Mouse (Mus musculus) megakaryocyte, embryonic 14.5 days (primary cell): Measurements from ENCODE around the gene Gng12.

Source experiments
- FLI1 ChIP-seq: IDR thresholded peaks from 2 replicates; pipeline ENCODE4 v1.6.1; 2012; ENCODE audit warnings: low read length, inconsistent platforms, mixed read lengths
- GATA1 ChIP-seq: IDR thresholded peaks from 3 replicates; pipeline ENCODE4 v1.6.1; 2012; ENCODE audit warnings: mixed read lengths, low read length, inconsistent platforms, borderline replicate concordance

DNA sequence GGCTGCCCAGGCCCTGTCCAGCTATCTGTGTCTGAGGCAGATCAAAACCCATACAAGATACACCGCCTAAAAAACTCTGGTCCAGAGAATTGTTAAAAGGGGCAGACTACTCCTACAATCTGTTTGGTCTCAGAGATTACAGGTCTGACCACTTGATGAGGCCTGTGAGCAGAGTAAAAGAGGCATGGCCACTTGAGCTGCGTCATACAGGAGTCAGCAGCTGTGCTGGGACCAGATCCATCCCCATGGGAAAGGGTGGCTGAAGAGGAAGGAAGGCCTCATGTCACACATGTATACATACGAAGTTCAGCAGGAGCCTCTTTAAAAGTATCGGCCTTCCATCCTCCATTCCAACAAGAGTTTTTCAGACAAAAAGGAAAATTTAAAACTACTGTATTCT lies 69.0 kb downstream of the Gng12 start:
- TF ChIP-seq GATA1 (no peak), FLI1 (no peak)
